Mouse (Mus musculus): ENCODE measurements around the gene Flvcr1.

DNA sequence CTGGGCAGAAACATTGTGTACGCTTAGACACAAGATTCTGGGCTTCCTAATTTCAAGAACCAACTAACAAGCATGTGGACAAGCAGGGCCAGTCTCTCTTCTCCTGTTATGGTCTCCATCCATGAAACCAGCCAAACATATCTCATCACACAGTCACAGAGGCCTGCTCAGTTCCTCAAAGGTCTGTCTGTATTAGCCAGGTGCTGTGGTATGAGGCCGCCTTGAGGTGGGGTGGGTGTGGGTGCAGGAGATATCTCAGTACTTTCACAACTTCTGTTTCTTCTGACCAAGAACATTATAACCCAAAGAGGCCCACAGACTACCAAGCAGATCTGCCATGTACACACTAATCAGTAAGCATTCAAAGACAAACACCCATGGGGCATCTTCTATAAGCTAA, 19.3 kb upstream of the Flvcr1 start:
- TF ChIP-seq ZNF384 (IDR thresholded peaks at IDR 0.05; ENCODE audit: low read depth, low read length) (no peak), ZC3H11A (IDR thresholded peaks at IDR 0.05; ENCODE audit: borderline replicate concordance, low read depth, low read length) (no peak), CHD2 (IDR thresholded peaks at IDR 0.05; ENCODE audit: low read depth, low read length) (no peak)

All from ES-E14 (cell line).